Mouse (Mus musculus) olfactory bulb, adult 2 months (tissue): ENCODE results near the gene Poldip3. TPM values are rescaled to one million over a fixed set of nuclear protein-coding genes. Genes with fewer than 3 reads are reported as not detected.
A peak's percentile ranks its signal among the peaks of the same experiment; 100 is the strongest.
"Not testable (repeated sequence)": the region's sequence is repeated elsewhere in the genome, so short reads cannot be mapped to it uniquely, and the experiment has no call there.

Experiments
- H3K27ac ChIP-seq: fragments of 200-500 bp; 2 replicates; pipeline ENCODE4 v1.5.1; 2012; ENCODE audit warnings: low read depth, low read length; ENCODE audit not compliant: insufficient read depth
- H3K4me1 ChIP-seq: fragments of 200-500 bp; 2 replicates; pipeline ENCODE4 v1.6.1; 2012; ENCODE audit warnings: low read length; ENCODE audit not compliant: control insufficient read depth, insufficient read depth
- H3K4me3 ChIP-seq: fragments of 200-500 bp; 2 replicates; pipeline ENCODE4 v1.5.1; 2012; ENCODE audit warnings: mild to moderate bottlenecking, low read depth, low read length, moderate library complexity; ENCODE audit not compliant: insufficient read depth
- CTCF ChIP-seq: fragments of 200-500 bp; IDR thresholded peaks from 2 replicates; pipeline ENCODE4 v1.5.1; 2012; ENCODE audit warnings: low read depth, mild to moderate bottlenecking, low read length, moderate library complexity; ENCODE audit not compliant: insufficient read depth
- POLR2A ChIP-seq: fragments of 200-500 bp; IDR thresholded peaks from 2 replicates; pipeline ENCODE4 v1.6.1; 2012; ENCODE audit warnings: mild to moderate bottlenecking, low read depth, low read length, moderate library complexity; ENCODE audit not compliant: insufficient read depth
- WGBS: fragments of 180-500 bp; shearing (Covaris S2); methylation state at CpG from one replicate; pipeline ENCODE4 v1.1.7; 2018; 5-methylcytosine and 5-hydroxymethylcytosine counted together
- polyA plus RNA-seq: library from polyadenylated mRNA; stranded (reverse); fragments of >200 nt; gene quantifications from 2 replicates; pipeline ENCODE4 v1.2.4, GENCODE M21; 2012; ENCODE audit warnings: low replicate concordance; ENCODE audit not compliant: missing spikeins, insufficient read depth, insufficient read length

The Poldip3 gene
- polyA plus RNA-seq, 1 experiment, result not detected

- H3K4me1 ChIP-seq, result peaks cover 16% of the 10 kb centered on the region
- 77% methylated on average over 6 of the region's 6 CpGs for WGBS
- no peak overlapping the region for H3K27ac ChIP-seq
- no peak overlapping the region for H3K4me3 ChIP-seq
- TF ChIP-seq CTCF (no peak), POLR2A (no peak)
These were observed 3.6 kb downstream of the Poldip3 start for GRCm38 (mm10) chr15:83145541-83145940.

GRCm38 (mm10) chr15:83142861-83143260 lies 6.3 kb downstream of the Poldip3 start:
- peak overlapping the region; percentile 0; the same call in 1 of the 2 replicates for H3K27ac ChIP-seq

GRCm38 (mm10) chr15:83135654-83136053 lies 13.5 kb downstream of the Poldip3 start:
- H3K4me1 ChIP-seq, result peaks cover 5% of the 10 kb centered on the region

More at GRCm38 (mm10) chr15:83142861-83143260, 6.3 kb downstream of the Poldip3 start:
- WGBS, result 9% methylated on average over 5 of the region's 5 CpGs
- TF ChIP-seq CTCF (no peak), POLR2A (no peak)
- H3K4me3 ChIP-seq, result no peak overlapping the region
- peaks cover 20% of the 10 kb centered on the region for H3K4me1 ChIP-seq

GRCm38 (mm10) chr15:83134671-83135070 lies 14.5 kb downstream of the Poldip3 start:
- WGBS, result 61% methylated on average over 6 of the region's 6 CpGs

More at GRCm38 (mm10) chr15:83135654-83136053, 13.5 kb downstream of the Poldip3 start:
- Histone ChIP-seq H3K4me3 (no peak overlapping the region), H3K27ac (no peak overlapping the region)
- WGBS, result 79% methylated on average over 2 of the region's 2 CpGs
- no peak for TF ChIP-seq CTCF
- no peak for TF ChIP-seq POLR2A

GRCm38 (mm10) chr15:83129530-83130231 lies 19.5 kb downstream of the Poldip3 start:
- H3K27ac ChIP-seq, result no peak overlapping the region
- 85% methylated on average over 7 of the region's 7 CpGs for WGBS
- H3K4me3 ChIP-seq, result no peak overlapping the region
- TF ChIP-seq POLR2A, result no peak
- TF ChIP-seq CTCF, result no peak
- no peaks in the 10 kb centered on the region for H3K4me1 ChIP-seq

More at GRCm38 (mm10) chr15:83134671-83135070, 14.5 kb downstream of the Poldip3 start:
- Histone ChIP-seq H3K27ac (no peak overlapping the region), H3K4me3 (no peak overlapping the region), H3K4me1 (peaks cover 4% of the 10 kb centered on the region)
- TF ChIP-seq POLR2A, result no peak

GRCm38 (mm10) chr15:83127037-83127436 lies 22.1 kb downstream of the Poldip3 start:
- H3K4me1 ChIP-seq, H3K27ac ChIP-seq, H3K4me3 ChIP-seq: not testable (repeated sequence)
- WGBS, result 50% methylated on average over 3 of the region's 3 CpGs

- Histone ChIP-seq H3K27ac (no peak overlapping the region), H3K4me1 (peaks cover 2% of the 10 kb centered on the region), H3K4me3 (no peak overlapping the region)
- no peak for TF ChIP-seq POLR2A
- TF ChIP-seq CTCF, result no peak
- 80% methylated on average over 9 of the region's 9 CpGs for WGBS
These were observed 22.6 kb downstream of the Poldip3 start for GRCm38 (mm10) chr15:83126582-83126981.

- WGBS, result 69% methylated on average over 5 of the region's 5 CpGs
- Histone ChIP-seq H3K27ac (no peak overlapping the region), H3K4me1 (peaks cover 7% of the 10 kb centered on the region), H3K4me3 (no peak overlapping the region)
- no peak for TF ChIP-seq CTCF
- TF ChIP-seq POLR2A, result no peak
These were observed 24.6 kb downstream of the Poldip3 start for GRCm38 (mm10) chr15:83124625-83125024.

- WGBS, result 5% methylated on average over 32 of the region's 32 CpGs
- TF ChIP-seq POLR2A, result peak; percentile 31; the same call in 1 of the 2 replicates
- no peak for TF ChIP-seq CTCF
- Histone ChIP-seq H3K27ac (peak within 1 kb of the TSS; percentile 57), H3K4me3 (peak within 1 kb of the TSS; percentile 91), H3K4me1 (peaks cover 14% of the 10 kb centered on the region)
These were observed 26.5 kb downstream of the Poldip3 start, which contains the start of gene Rrp7a for GRCm38 (mm10) chr15:83122566-83123145. Gene Rrp7a, minus strand, starts transcription at chr15:83122801.
